Mouse (Mus musculus) forebrain, postnatal 0 days (tissue): Measurements from ENCODE around the gene Pfdn4. TPM values are rescaled to one million over a fixed set of nuclear protein-coding genes. Genes with fewer than 3 reads are reported as not detected.

Experiments
- ATAC-seq: fragments of 200-750 bp; cut with Nextera tagmentation; 2 replicates; pipeline ENCODE4 v1.8.0; 2017; ENCODE audit warnings: mild to moderate bottlenecking, moderate library complexity
- DNase-seq: peaks from one replicate; pipeline ENCODE4 v3.0.0-alpha.2; 2015
- H3K27ac ChIP-seq: fragments of 300-500 bp; sonication (generic); 2 replicates; pipeline ENCODE4 v1.5.1; 2014; ENCODE audit warnings: low read depth, mild to moderate bottlenecking, antibody characterized with exemption, low read length, moderate library complexity, mixed read lengths
- H3K27me3 ChIP-seq: fragments of 300-500 bp; sonication (generic); 2 replicates; pipeline ENCODE4 v1.6.1; 2014; ENCODE audit warnings: mild to moderate bottlenecking, low read length, mixed read lengths; ENCODE audit not compliant: insufficient read depth
- H3K36me3 ChIP-seq: fragments of 300-500 bp; sonication (generic); 2 replicates; pipeline ENCODE4 v1.6.1; 2014; ENCODE audit warnings: mild to moderate bottlenecking, moderate library complexity; ENCODE audit not compliant: insufficient read depth
- H3K4me1 ChIP-seq: fragments of 300-500 bp; sonication (generic); 2 replicates; pipeline ENCODE4 v1.6.1; 2014; ENCODE audit warnings: antibody characterized with exemption; ENCODE audit not compliant: insufficient read depth
- H3K4me2 ChIP-seq: fragments of 300-500 bp; sonication (generic); 2 replicates; pipeline ENCODE4 v1.6.1; 2014; ENCODE audit warnings: low read depth, mild to moderate bottlenecking, moderate library complexity
- H3K4me3 ChIP-seq: fragments of 300-500 bp; sonication (generic); 2 replicates; pipeline ENCODE4 v1.5.1; 2014; ENCODE audit warnings: low read depth, low read length, mixed read lengths
- H3K9ac ChIP-seq: fragments of 300-500 bp; sonication (generic); 2 replicates; pipeline ENCODE4 v1.6.1; 2014; ENCODE audit warnings: mild to moderate bottlenecking
- H3K9me3 ChIP-seq: fragments of 300-500 bp; sonication (generic); 2 replicates; pipeline ENCODE4 v1.6.1; 2016; ENCODE audit warnings: low read length
- CTCF ChIP-seq: sonication (generic); IDR thresholded peaks from 2 replicates; pipeline ENCODE4 v1.5.1; 2016; ENCODE audit warnings: antibody characterized with exemption, control low read depth, low read depth
- WGBS: fragments of 180-500 bp; shearing (Covaris S2); extraction: QIAGEN DNeasy Blood & Tissue Kit; methylation state at CpG from one replicate; pipeline ENCODE4 v1.1.7; 2014; 5-methylcytosine and 5-hydroxymethylcytosine counted together
- polyA plus RNA-seq: library from polyadenylated mRNA; unstranded; fragments of >200 nt; fragmentation: Nextera tagmentation; extraction: Ambion mirVana; gene quantifications from 2 replicates; pipeline ENCODE4 v1.2.1, GENCODE M21; 2015
- total RNA-seq: library from RNA; depleted of rRNA; stranded (reverse); fragments of >200 nt; gene quantifications from 2 replicates; pipeline ENCODE4 v1.2.3, GENCODE M21; 2014

Gene Pfdn4
- total and polyA plus RNA-seq, 2 experiments from 2014 or later = 145 to 194 TPM

DNA sequence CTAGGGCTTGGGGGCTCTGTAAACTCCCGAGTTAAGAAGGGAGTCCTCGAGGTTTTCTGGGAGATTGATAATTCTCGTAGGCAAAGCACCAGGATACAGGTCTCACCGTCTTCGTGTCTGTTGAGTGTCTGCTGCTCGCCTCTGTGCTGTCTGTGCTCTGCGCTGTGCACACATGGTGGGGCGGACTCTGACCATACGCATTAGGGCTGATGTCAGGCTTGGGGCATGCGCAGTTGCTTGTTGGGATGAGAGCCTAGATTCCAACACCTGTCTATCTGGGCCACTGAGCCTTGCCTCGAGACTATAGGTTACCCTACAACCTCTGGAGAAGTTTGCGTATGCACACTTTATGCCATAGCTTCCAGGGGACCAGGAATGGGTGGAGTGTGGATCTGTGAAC is 17.5 kb downstream of the Pfdn4 start:
- Histone ChIP-seq H3K9ac (no peak overlapping the region), H3K4me1 (peaks cover 12% of the 10 kb centered on the region), H3K27me3 (no peaks in the 10 kb centered on the region), H3K4me3 (no peak overlapping the region), H3K9me3 (no peaks in the 10 kb centered on the region), H3K4me2 (no peak overlapping the region), H3K36me3 (peaks cover 26% of the 10 kb centered on the region), H3K27ac (no peak overlapping the region)
- ATAC-seq = no peak
- no peak for DNase-seq
- WGBS = 92% methylated on average over 12 of the region's 12 CpGs
- TF ChIP-seq CTCF = no peak

DNA sequence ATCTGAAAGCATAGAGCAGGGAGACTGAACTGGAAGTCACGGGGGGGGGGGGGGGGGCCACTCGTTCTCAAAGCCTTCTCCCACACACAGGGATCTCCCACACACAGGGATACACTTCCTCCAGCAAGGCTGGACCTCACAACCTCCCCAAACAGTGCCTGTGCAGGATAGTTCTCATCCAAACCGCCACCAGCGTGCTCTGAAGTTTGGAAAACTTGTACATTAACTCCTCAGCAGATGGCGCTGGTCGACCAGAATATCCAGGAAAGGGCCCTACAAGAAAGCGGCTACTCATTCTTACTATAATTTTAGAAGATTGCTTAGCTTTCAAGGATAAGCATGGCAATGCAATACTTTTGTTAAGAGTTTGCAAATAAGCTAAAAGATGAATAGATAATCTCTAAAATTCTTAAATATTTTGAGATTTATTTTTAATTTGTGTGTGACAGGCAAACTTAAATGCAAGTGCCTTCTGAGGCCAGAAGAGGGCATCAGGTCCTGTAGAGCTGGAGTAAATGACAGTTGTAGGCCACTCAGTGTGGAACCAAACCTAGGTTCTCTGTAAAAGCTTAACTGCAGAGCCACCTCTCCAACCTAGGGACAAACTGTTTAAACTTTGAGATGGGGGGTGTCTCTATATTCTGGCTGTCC is 24.2 kb downstream of the Pfdn4 start:
- peak; percentile 79 for TF ChIP-seq CTCF
- H3K4me1 ChIP-seq = no peaks in the 10 kb centered on the region
- peak; percentile 76; the same call in 1 of the 2 replicates for ATAC-seq
- no peak overlapping the region for H3K4me2 ChIP-seq
- no peak overlapping the region for H3K27ac ChIP-seq
- H3K9me3 ChIP-seq = no peaks in the 10 kb centered on the region
- 6% methylated on average over 7 of the region's 7 CpGs for WGBS
- no peak overlapping the region for H3K9ac ChIP-seq
- peak; percentile 89 for DNase-seq
- H3K4me3 ChIP-seq = no peak overlapping the region
- no peaks in the 10 kb centered on the region for H3K27me3 ChIP-seq
- peaks cover 33% of the 10 kb centered on the region for H3K36me3 ChIP-seq

DNA sequence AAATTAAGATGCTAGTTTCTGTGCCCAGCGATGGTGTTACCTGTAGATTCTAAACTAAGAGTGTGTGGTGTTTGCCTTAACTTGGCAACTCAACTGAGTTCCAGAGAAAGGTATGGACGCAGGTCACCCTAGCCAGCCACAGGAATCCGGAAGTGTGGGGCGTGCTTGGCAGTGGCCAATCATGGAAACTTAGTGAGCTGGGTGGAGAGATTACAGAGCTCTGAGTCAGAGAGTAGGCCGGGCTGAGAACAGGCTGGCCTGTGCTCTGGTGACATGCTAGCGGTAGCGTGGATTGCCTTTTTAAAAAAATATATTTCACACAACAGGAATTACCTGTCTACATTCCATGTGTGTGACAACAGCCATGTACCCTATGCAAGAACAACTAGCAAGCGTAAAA is 30.3 kb downstream of the Pfdn4 start:
- 91% methylated on average over 8 of the region's 8 CpGs for WGBS
- TF ChIP-seq CTCF = no peak
- Histone ChIP-seq H3K9ac (no peak overlapping the region), H3K27me3 (no peaks in the 10 kb centered on the region), H3K4me2 (no peak overlapping the region), H3K9me3 (no peaks in the 10 kb centered on the region), H3K27ac (no peak overlapping the region), H3K4me3 (no peak overlapping the region), H3K36me3 (no peaks in the 10 kb centered on the region), H3K4me1 (no peaks in the 10 kb centered on the region)
- ATAC-seq (no peak), DNase-seq (no peak)

DNA sequence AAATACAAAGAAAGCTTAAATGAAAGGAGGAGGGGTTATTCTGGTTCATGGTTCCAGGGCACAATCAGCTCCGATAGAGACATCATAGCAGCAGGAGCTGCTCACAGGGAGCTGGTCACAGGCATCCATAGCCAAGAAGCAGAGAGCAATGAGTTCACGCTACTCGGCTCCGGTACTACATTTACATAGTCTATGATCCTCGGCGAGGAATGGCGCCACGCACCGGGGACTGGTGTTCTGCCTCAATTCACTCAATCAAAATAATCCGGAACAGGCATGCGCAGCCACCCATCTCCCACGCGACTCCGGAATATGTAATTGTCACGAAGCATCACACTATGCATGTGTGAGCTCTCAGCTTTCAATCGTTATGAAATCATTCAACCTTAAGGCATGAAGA is 31.8 kb downstream of the Pfdn4 start:
- Histone ChIP-seq H3K27me3 (no peaks in the 10 kb centered on the region), H3K4me2 (no peak overlapping the region), H3K9me3 (no peaks in the 10 kb centered on the region), H3K9ac (no peak overlapping the region), H3K4me1 (no peaks in the 10 kb centered on the region), H3K36me3 (no peaks in the 10 kb centered on the region), H3K4me3 (no peak overlapping the region), H3K27ac (no peak overlapping the region)
- WGBS = 92% methylated on average over 16 of the region's 16 CpGs
- no peak for TF ChIP-seq CTCF
- no peak for DNase-seq
- ATAC-seq = no peak

DNA sequence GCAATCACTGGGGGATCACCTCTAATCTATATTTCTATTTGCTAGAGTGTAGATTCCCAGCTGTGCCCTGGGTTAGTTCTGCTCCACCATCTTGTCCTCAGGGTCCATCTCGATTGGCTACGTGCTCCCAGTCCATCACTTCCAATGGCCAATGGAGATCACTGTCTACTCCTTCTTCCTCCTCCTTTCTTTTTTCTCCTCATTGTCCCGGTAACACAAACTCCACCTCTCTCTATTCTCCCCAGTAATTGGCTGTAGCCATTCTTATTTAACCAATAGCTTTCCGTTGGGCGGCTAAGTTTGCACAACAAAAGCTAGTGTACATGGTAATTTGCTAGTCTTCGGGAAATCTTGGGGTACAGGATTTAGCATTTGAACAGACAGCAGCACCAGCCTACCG is 33.5 kb downstream of the Pfdn4 start:
- H3K4me3 ChIP-seq = no peak overlapping the region
- ATAC-seq (no peak), DNase-seq (no peak)
- WGBS = 84% methylated on average over 7 of the region's 7 CpGs
- H3K4me1 ChIP-seq = no peaks in the 10 kb centered on the region
- no peaks in the 10 kb centered on the region for H3K36me3 ChIP-seq
- no peaks in the 10 kb centered on the region for H3K9me3 ChIP-seq
- H3K9ac ChIP-seq = no peak overlapping the region
- H3K27me3 ChIP-seq = no peaks in the 10 kb centered on the region
- H3K27ac ChIP-seq = no peak overlapping the region
- H3K4me2 ChIP-seq = no peak overlapping the region
- TF ChIP-seq CTCF = no peak

DNA sequence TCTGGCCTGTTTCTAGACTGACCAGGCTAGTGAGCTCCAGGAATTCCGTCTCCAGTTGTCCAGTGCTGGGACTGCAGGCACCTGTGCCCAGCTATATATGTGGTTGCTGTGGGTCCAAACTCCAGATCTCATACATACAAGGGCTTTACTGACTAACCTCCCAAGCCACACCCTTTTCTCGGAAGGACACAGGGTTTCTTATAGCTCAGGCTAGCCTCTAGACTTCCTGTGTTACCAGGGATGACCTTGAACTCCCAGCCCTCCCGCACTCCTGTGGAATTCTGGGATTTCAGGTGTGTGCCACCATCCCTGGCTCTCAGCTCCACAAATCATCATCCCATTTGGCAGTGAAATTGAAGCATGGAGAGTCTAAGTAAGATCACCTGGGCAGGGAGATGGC is 34.0 kb downstream of the Pfdn4 start:
- WGBS = 97% methylated on average over 3 of the region's 3 CpGs
- ATAC-seq = no peak

DNA sequence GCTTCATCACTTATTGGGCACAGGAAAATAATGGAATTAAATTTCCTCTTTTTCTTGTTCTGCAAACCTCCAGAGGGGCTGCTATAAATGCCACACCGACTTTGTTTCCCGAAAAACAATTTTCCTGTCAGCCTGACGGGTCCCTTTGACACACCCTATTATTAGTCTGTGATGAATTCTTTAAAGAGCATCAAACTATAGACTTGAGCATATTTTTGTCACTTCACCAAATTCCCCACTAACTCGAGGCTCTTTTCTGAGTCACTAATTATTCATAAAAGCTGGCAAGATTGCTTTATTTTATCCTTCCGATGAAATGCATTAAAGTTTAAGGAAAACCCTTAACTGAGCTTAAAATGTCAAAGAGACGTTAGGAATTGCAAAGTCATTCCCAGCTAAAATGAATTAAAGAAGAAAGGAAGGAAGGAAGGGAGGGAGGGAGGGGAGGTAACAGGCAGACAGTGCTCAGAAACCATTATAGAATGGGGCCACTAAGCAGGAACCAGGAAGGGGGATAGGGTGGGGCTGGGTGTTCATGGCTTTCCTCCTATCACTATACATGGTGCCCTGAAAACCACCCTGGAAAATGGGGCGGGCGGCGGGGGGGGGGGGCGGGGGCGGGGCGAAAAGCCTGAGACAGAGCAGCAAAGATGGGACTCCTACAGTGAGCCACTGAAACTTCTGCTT is 38.0 kb downstream of the Pfdn4 start:
- Histone ChIP-seq H3K27me3 (no peaks in the 10 kb centered on the region), H3K9ac (no peak overlapping the region), H3K4me3 (no peak overlapping the region), H3K4me2 (no peak overlapping the region), H3K27ac (0 out of 2 replicates have a peak overlapping the region, but pooled peaks have one; percentile 5), H3K4me1 (no peaks in the 10 kb centered on the region), H3K9me3 (no peaks in the 10 kb centered on the region), H3K36me3 (no peaks in the 10 kb centered on the region)
- TF ChIP-seq CTCF = no peak
- peak; percentile 46 for DNase-seq
- 20% methylated on average over 7 of the region's 12 CpGs for WGBS
- ATAC-seq = peak; percentile 93

More for the DNA sequence above, 34.0 kb downstream of the Pfdn4 start:
- no peaks in the 10 kb centered on the region for H3K36me3 ChIP-seq
- no peak overlapping the region for H3K4me3 ChIP-seq
- H3K4me1 ChIP-seq = no peaks in the 10 kb centered on the region
- DNase-seq = no peak
- no peaks in the 10 kb centered on the region for H3K27me3 ChIP-seq
- no peak overlapping the region for H3K27ac ChIP-seq
- H3K4me2 ChIP-seq = no peak overlapping the region
- no peaks in the 10 kb centered on the region for H3K9me3 ChIP-seq
- no peak for TF ChIP-seq CTCF
- no peak overlapping the region for H3K9ac ChIP-seq
